Mouse (Mus musculus): ENCODE data around the gene Gm38100. TPM values are rescaled to one million over a fixed set of nuclear protein-coding genes. Genes with fewer than 3 reads are reported as not detected.

The Gm38100 gene
- polyA plus RNA-seq, 1 experiment = not detected

- no peak for TF ChIP-seq POLR2A (IDR thresholded peaks at IDR 0.05; ENCODE audit: insufficient read depth, low read depth, low read length)
- no peak for TF ChIP-seq CTCF (IDR thresholded peaks at IDR 0.05; ENCODE audit: insufficient read depth, low read depth, low read length)
- 95% methylated on average over 3 of the region's 3 CpGs for WGBS
- Histone ChIP-seq H3K4me3 (ENCODE audit: insufficient read depth, low read depth, low read length) (no peak overlapping the region), H3K27ac (ENCODE audit: insufficient read depth, low read depth, low read length) (no peak overlapping the region), H3K4me1 (ENCODE audit: control insufficient read depth, insufficient read depth, low read length) (no peaks in the 10 kb centered on the region)
These were observed 8.1 kb upstream of the Gm38100 start for GRCm38 (mm10) chr1:175912038-175912437.

DNA sequence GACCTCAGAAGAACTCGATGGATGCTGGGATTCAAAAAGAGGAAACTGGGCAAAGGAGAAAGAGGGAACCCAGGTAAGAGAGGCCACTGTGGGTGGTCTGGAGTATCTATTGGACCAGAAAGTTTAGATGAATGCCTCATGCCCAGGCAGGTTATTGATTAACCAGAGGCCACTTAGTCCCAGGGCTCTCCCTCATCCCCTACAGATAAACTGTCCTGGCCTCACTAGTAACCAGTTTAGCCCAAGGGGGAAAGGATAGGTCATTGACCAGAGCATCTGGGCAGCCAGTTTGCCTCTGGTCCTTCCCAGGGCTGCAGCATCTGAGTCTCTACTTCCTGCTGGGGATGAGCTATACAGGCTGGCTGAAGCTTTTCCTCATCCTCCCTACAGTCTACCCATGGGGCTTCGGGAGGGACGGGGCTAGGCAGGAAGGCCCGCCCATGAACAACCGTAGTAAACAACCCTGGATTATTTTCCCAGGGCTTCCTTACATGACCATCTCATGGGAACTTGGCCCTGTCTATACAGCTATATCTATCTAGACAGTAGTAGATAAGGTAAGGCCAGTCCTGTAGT is 6.3 kb upstream of the Gm38100 start:
- H3K27ac ChIP-seq (ENCODE audit: insufficient read depth, low read depth, low read length) = no peak overlapping the region
- H3K4me3 ChIP-seq (ENCODE audit: insufficient read depth, low read depth, low read length) = no peak overlapping the region
- WGBS = 79% methylated on average over 5 of the region's 5 CpGs
- no peak for TF ChIP-seq CTCF (IDR thresholded peaks at IDR 0.05; ENCODE audit: insufficient read depth, low read depth, low read length)
- no peaks in the 10 kb centered on the region for H3K4me1 ChIP-seq (ENCODE audit: control insufficient read depth, insufficient read depth, low read length)

GRCm38 (mm10) chr1:175921091-175921490 is 962 bp downstream of the Gm38100 start:
- TF ChIP-seq CTCF (IDR thresholded peaks at IDR 0.05; ENCODE audit: insufficient read depth, low read depth, low read length) = no peak
- no peak for TF ChIP-seq POLR2A (IDR thresholded peaks at IDR 0.05; ENCODE audit: insufficient read depth, low read depth, low read length)
- Histone ChIP-seq H3K4me3 (ENCODE audit: insufficient read depth, low read depth, low read length) (no peak overlapping the region), H3K4me1 (ENCODE audit: control insufficient read depth, insufficient read depth, low read length) (no peaks in the 10 kb centered on the region), H3K27ac (ENCODE audit: insufficient read depth, low read depth, low read length) (no peak overlapping the region)
- 92% methylated on average over 8 of the region's 8 CpGs for WGBS

GRCm38 (mm10) chr1:175923848-175924787 is 4.0 kb downstream of the Gm38100 start:
- H3K4me1 ChIP-seq (ENCODE audit: control insufficient read depth, insufficient read depth, low read length) = no peaks in the 10 kb centered on the region
- no peak overlapping the region for H3K4me3 ChIP-seq (ENCODE audit: insufficient read depth, low read depth, low read length)
- WGBS = 51% methylated on average over 7 of the region's 7 CpGs
- no peak for TF ChIP-seq POLR2A (IDR thresholded peaks at IDR 0.05; ENCODE audit: insufficient read depth, low read depth, low read length)
- no peak for TF ChIP-seq CTCF (IDR thresholded peaks at IDR 0.05; ENCODE audit: insufficient read depth, low read depth, low read length)
- H3K27ac ChIP-seq (ENCODE audit: insufficient read depth, low read depth, low read length) = no peak overlapping the region

DNA sequence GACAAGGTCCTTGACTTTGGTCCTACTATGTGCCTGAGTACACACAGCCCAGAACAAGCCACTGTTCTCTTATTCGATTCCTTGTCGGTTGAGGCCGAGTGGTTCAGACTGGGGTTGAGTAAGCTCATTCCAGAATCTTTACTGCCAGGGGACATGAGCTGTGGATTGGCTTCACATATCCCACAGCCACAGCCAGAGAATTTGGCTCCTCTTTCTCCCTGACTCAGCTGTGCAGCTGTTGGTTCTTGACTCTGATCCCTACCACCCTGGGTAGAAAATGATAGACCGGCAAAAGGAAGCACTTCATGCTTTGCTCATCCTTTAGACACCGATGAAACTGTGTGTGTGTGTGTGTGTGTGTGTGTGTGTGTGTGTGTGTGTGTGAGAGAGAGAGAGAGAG is 11.3 kb downstream of the Gm38100 start:
- no peak overlapping the region for H3K27ac ChIP-seq (ENCODE audit: insufficient read depth, low read depth, low read length)
- H3K4me3 ChIP-seq (ENCODE audit: insufficient read depth, low read depth, low read length) = no peak overlapping the region
- 56% methylated on average over 5 of the region's 5 CpGs for WGBS
- no peak for TF ChIP-seq CTCF (IDR thresholded peaks at IDR 0.05; ENCODE audit: insufficient read depth, low read depth, low read length)
- no peak for TF ChIP-seq POLR2A (IDR thresholded peaks at IDR 0.05; ENCODE audit: insufficient read depth, low read depth, low read length)
- H3K4me1 ChIP-seq (ENCODE audit: control insufficient read depth, insufficient read depth, low read length) = peaks cover 7% of the 10 kb centered on the region; the same call in 1 of the 2 replicates

DNA sequence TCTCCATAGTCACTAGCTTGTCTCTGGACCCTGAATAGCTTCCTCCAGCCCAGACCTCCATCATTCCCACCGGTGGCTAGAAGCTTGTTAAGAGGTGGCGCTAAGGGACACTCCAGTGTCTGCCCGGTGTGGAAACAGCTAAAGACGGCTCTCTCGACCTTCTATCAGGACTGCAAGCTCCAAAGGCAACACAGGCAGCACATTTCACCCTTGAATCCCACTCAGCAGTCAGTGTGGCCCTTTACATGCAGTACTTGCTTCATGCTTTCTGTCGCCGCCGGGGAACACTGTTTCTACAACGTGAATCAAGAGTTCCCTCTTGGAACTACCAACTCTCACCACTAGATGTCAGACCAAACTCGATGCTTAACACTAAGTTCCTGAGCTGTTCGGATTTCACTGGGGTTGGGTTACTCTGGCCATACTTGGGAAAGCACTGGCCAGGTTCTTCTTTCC is 16.2 kb downstream of the Gm38100 start:
- WGBS = 11% methylated on average over 11 of the region's 11 CpGs
- TF ChIP-seq CTCF (IDR thresholded peaks at IDR 0.05; ENCODE audit: insufficient read depth, low read depth, low read length) = no peak
- no peak for TF ChIP-seq POLR2A (IDR thresholded peaks at IDR 0.05; ENCODE audit: insufficient read depth, low read depth, low read length)

DNA sequence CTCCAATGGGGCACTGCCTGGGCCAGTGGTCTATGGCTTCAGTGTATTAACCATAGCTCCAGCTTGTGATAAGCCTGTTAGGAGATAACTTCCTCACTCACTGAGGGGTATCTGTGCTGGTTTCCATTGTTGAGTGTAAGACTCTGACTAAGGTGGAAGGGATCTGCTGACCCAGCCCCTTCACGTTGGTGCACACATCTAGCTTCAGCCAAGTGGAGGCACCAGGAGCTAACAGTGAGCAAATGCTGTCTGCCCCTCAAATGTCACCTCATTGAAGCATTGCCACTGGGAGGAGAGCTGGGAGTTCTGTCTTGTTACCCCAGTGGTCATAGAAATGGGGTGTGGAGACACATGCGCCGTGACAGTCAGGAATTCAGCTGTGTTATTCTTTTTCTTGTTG is 18.6 kb downstream of the Gm38100 start:
- Histone ChIP-seq H3K4me3 (ENCODE audit: insufficient read depth, low read depth, low read length) (no peak overlapping the region), H3K4me1 (ENCODE audit: control insufficient read depth, insufficient read depth, low read length) (peaks cover 4% of the 10 kb centered on the region; the same call in 1 of the 2 replicates), H3K27ac (ENCODE audit: insufficient read depth, low read depth, low read length) (no peak overlapping the region)
- WGBS = 91% methylated on average over 3 of the region's 3 CpGs
- TF ChIP-seq CTCF (IDR thresholded peaks at IDR 0.05; ENCODE audit: insufficient read depth, low read depth, low read length) = no peak
- TF ChIP-seq POLR2A (IDR thresholded peaks at IDR 0.05; ENCODE audit: insufficient read depth, low read depth, low read length) = no peak

More for the DNA sequence above, 16.2 kb downstream of the Gm38100 start:
- no peak overlapping the region for H3K27ac ChIP-seq (ENCODE audit: insufficient read depth, low read depth, low read length)
- H3K4me1 ChIP-seq (ENCODE audit: control insufficient read depth, insufficient read depth, low read length) = peaks cover 7% of the 10 kb centered on the region; the same call in 1 of the 2 replicates
- H3K4me3 ChIP-seq (ENCODE audit: insufficient read depth, low read depth, low read length) = no peak overlapping the region

- 94% methylated on average over 7 of the region's 7 CpGs for WGBS
These were observed 23.0 kb downstream of the Gm38100 start for GRCm38 (mm10) chr1:175943168-175943567.

GRCm38 (mm10) chr1:175946718-175947315 is 26.7 kb downstream of the Gm38100 start:
- Histone ChIP-seq H3K4me1 (ENCODE audit: control insufficient read depth, insufficient read depth, low read length) (no peaks in the 10 kb centered on the region), H3K27ac (ENCODE audit: insufficient read depth, low read depth, low read length) (no peak overlapping the region), H3K4me3 (ENCODE audit: insufficient read depth, low read depth, low read length) (no peak overlapping the region)
- TF ChIP-seq POLR2A (IDR thresholded peaks at IDR 0.05; ENCODE audit: insufficient read depth, low read depth, low read length) = no peak
- TF ChIP-seq CTCF (IDR thresholded peaks at IDR 0.05; ENCODE audit: insufficient read depth, low read depth, low read length) = no peak
- 72% methylated on average over 4 of the region's 4 CpGs for WGBS

More at GRCm38 (mm10) chr1:175943168-175943567, 23.0 kb downstream of the Gm38100 start:
- Histone ChIP-seq H3K27ac (ENCODE audit: insufficient read depth, low read depth, low read length) (no peak overlapping the region), H3K4me1 (ENCODE audit: control insufficient read depth, insufficient read depth, low read length) (no peaks in the 10 kb centered on the region), H3K4me3 (ENCODE audit: insufficient read depth, low read depth, low read length) (no peak overlapping the region)
- no peak for TF ChIP-seq CTCF (IDR thresholded peaks at IDR 0.05; ENCODE audit: insufficient read depth, low read depth, low read length)
- TF ChIP-seq POLR2A (IDR thresholded peaks at IDR 0.05; ENCODE audit: insufficient read depth, low read depth, low read length) = no peak
